31 mouse cellular contexts compared by ENCODE assay signal in genomic region chr11:64204305-64204704, GRCm38 (mm10).
A peak's percentile ranks its signal among the peaks of the same experiment; 100 is the strongest.
DNase-seq lines count a peak whose midpoint lies in the region; ATAC-seq lines count a peak whose summit lies in the region.
"Had no signal": no experiment of that assay in that cellular context is flagged by ENCODE, and none has a peak within 500 bp of the region (broad histone marks: within the 10 kb centered on the region; RNA-seq: fewer than 3 reads in every experiment).

No protein-coding gene starts in this region.

- 16% methylated on average over 7 of the region's 7 CpGs for WGBS in heart, embryonic 11.5 days (ENCODE audit: insufficient replicate concordance)
- WGBS in embryonic facial prominence, embryonic 10.5 days, result 64% methylated on average over 7 of the region's 7 CpGs

- H3K9me3 ChIP-seq in heart, embryonic 11.5 days (replicated peaks; ENCODE audit: control insufficient read depth, low read length), result no peaks in the 10 kb centered on the region
- H3K9me3 ChIP-seq in embryonic facial prominence, embryonic 10.5 days, result no peaks in the 10 kb centered on the region
- H3K9me3 ChIP-seq: forebrain, embryonic 12.5 days; limb, embryonic 15.5 days; liver, embryonic 15.5 days; neural tube, embryonic 13.5 days had no signal

- no peak for ATAC-seq in heart, embryonic 11.5 days (replicated peaks; ENCODE audit: insufficient number of reproducible peaks, low FRiP score, low TSS enrichment)
- ATAC-seq in megakaryocyte progenitor cell, adult 5-6 weeks (replicated peaks; ENCODE audit: poor library complexity), result peak; percentile 83
- ATAC-seq in cerebellum, adult (ENCODE audit: insufficient number of reproducible peaks, low FRiP score, low TSS enrichment), result no peak
- ATAC-seq: CD4-positive, CD25-positive, alpha-beta regulatory T cell, adult 4 months; forebrain, postnatal 0 days; hindbrain, postnatal 0 days; intestine, postnatal 0 days; midbrain, embryonic 16.5 days had no signal

- H3K4me1 ChIP-seq in heart, embryonic 11.5 days (ENCODE audit: control insufficient read depth, insufficient read depth, low read length), result peaks cover 9% of the 10 kb centered on the region; the same call in 1 of the 2 replicates
- peaks cover 20% of the 10 kb centered on the region for H3K4me1 ChIP-seq in embryonic facial prominence, embryonic 10.5 days
- H3K4me1 ChIP-seq: limb, embryonic 15.5 days had no signal

- no peak overlapping the region for H3K27ac ChIP-seq in heart, embryonic 11.5 days (ENCODE audit: low read depth, low read length)
- no peak overlapping the region for H3K27ac ChIP-seq in embryonic facial prominence, embryonic 10.5 days (replicated peaks)
- H3K27ac ChIP-seq: forebrain, embryonic 12.5 days; hindbrain, postnatal 0 days; limb, embryonic 15.5 days; liver, embryonic 15.5 days; macrophage; neural tube, embryonic 13.5 days; stomach, postnatal 0 days had no signal

- no peak for DNase-seq in heart, postnatal 36 days
- peak; percentile 94 for DNase-seq in 416B (ENCODE audit: low read depth)
- DNase-seq in embryonic facial prominence, embryonic 10.5 days (ENCODE audit: low spot score), result peak; percentile 7
- DNase-seq in layer of hippocampus, adult 9-10 months (ENCODE audit: low spot score), result no peak
- DNase-seq in left cerebral cortex, adult 8-10 months (ENCODE audit: low spot score in 2 of 2), result no peak
- DNase-seq: adrenal gland, postnatal 36 days; cerebellum, adult 2 months; forebrain, postnatal 0 days; kidney, adult 9 months; kidney, postnatal 10 days; layer of hippocampus, adult 9-11 months; left cerebral cortex, postnatal 4 days; right cerebral cortex, postnatal 4 days; thymus, adult 18-20 months; thymus, postnatal 25 days had no signal

- no peak overlapping the region for H3K4me3 ChIP-seq in heart, embryonic 11.5 days (ENCODE audit: low read depth, low read length)
- H3K4me3 ChIP-seq in embryonic facial prominence, embryonic 10.5 days, result no peak overlapping the region
- H3K4me3 ChIP-seq: erythroblast, embryonic 14.5 days; forebrain, embryonic 12.5 days; limb, embryonic 15.5 days; liver, embryonic 15.5 days; myocyte; neural tube, embryonic 13.5 days had no signal

- H3K4me2 ChIP-seq in heart, embryonic 11.5 days, result 0 out of 2 replicates have a peak overlapping the region, but pooled peaks have one; percentile 3
- H3K4me2 ChIP-seq: forebrain, embryonic 12.5 days; limb, embryonic 15.5 days; liver, embryonic 15.5 days; midbrain, embryonic 11.5 days; neural tube, embryonic 13.5 days had no signal

- H3K36me3 ChIP-seq in heart, embryonic 11.5 days (ENCODE audit: control insufficient read depth, insufficient read depth, low read length), result no peaks in the 10 kb centered on the region
- no peaks in the 10 kb centered on the region for H3K36me3 ChIP-seq in embryonic facial prominence, embryonic 10.5 days (replicated peaks)
- H3K36me3 ChIP-seq: forebrain, embryonic 12.5 days; limb, embryonic 15.5 days; liver, embryonic 15.5 days; neural tube, embryonic 13.5 days had no signal

- intact Hi-C loops in heart, postnatal 36 days (cut with DNase I), result no loop called here

- no peak overlapping the region for H3K9ac ChIP-seq in heart, embryonic 11.5 days (ENCODE audit: low read depth, low read length)
- H3K9ac ChIP-seq: forebrain, embryonic 12.5 days; forebrain, postnatal 0 days; limb, embryonic 15.5 days; liver, embryonic 15.5 days; neural tube, embryonic 13.5 days had no signal

- peaks cover 4% of the 10 kb centered on the region; the same call in 1 of the 2 replicates for H3K27me3 ChIP-seq in heart, embryonic 11.5 days (ENCODE audit: control insufficient read depth, insufficient read depth, low read length)
- peaks cover 3% of the 10 kb centered on the region; the same call in 1 of the 2 replicates for H3K27me3 ChIP-seq in embryonic facial prominence, embryonic 10.5 days (replicated peaks; ENCODE audit: low read depth, poor library complexity, severe bottlenecking)
- H3K27me3 ChIP-seq: forebrain, embryonic 12.5 days; limb, embryonic 15.5 days; liver, embryonic 15.5 days; neural tube, embryonic 13.5 days had no signal

Comparison
In these comparisons a context has a peak if more than half of its experiments do, and no peak if none do; other contexts are left out.
1. DNase-seq: peak in 416B (single experiment) and embryonic facial prominence, embryonic 10.5 days (single experiment); none in heart, postnatal 36 days (0 of 2), layer of hippocampus, adult 9-10 months (single experiment) and left cerebral cortex, adult 8-10 months (0 of 2).